In genomic region chr13:64050895-64051294, GRCm38 (mm10) we compare ENCODE assay signal across 12 mouse cellular contexts. TPM values are rescaled to one million over a fixed set of nuclear protein-coding genes. Genes with fewer than 3 reads are reported as not detected.
DNase-seq lines count a peak whose midpoint lies in the region; ATAC-seq and TF ChIP-seq lines count a peak whose summit lies in the region.
"Had no signal": no experiment of that assay in that cellular context is flagged by ENCODE, and none has a peak within 500 bp of the region (broad histone marks: within the 10 kb centered on the region; RNA-seq: fewer than 3 reads in every experiment).

No protein-coding gene starts in this region.

- ATAC-seq in kidney, embryonic 16.5 days (ENCODE audit: low FRiP score, low TSS enrichment) = no peak
- no peak for ATAC-seq in liver, embryonic 14.5 days (ENCODE audit: insufficient read depth)
- ATAC-seq: hindbrain, embryonic 16.5 days had no signal

- no peak for TF ChIP-seq POLR2A in ES-Bruce4 (IDR thresholded peaks at IDR 0.05; ENCODE audit: insufficient read depth, low read length)

- no peak for TF ChIP-seq EP300 in ES-Bruce4 (IDR thresholded peaks at IDR 0.05; ENCODE audit: insufficient read depth, low read depth, low read length)
- no peak for TF ChIP-seq EP300 in liver, embryonic 14.5 days (IDR thresholded peaks at IDR 0.05; ENCODE audit: low read depth)

- 68% methylated on average over 4 of the region's 4 CpGs for WGBS in kidney, embryonic 16.5 days
- 56% methylated on average over 4 of the region's 4 CpGs for WGBS in liver, embryonic 14.5 days (ENCODE audit: insufficient replicate concordance)

- H3K9me3 ChIP-seq in kidney, embryonic 16.5 days (ENCODE audit: low read length) = peaks cover 17% of the 10 kb centered on the region
- no peaks in the 10 kb centered on the region for H3K9me3 ChIP-seq in ES-Bruce4 (replicated peaks; ENCODE audit: control insufficient read depth, insufficient read depth, low read length, poor library complexity, severe bottlenecking)
- H3K9me3 ChIP-seq in liver, embryonic 14.5 days (ENCODE audit: control insufficient read depth, low read length) = no peaks in the 10 kb centered on the region
- H3K9me3 ChIP-seq: liver, embryonic 13.5 days had no signal

- no peaks in the 10 kb centered on the region for H3K4me1 ChIP-seq in kidney, embryonic 16.5 days (ENCODE audit: insufficient read depth, low read length)
- H3K4me1 ChIP-seq in ES-Bruce4 (ENCODE audit: control insufficient read depth, insufficient read depth, low read length) = no peaks in the 10 kb centered on the region
- peaks cover 4% of the 10 kb centered on the region in 2 experiments; a peak in 2 of 4 replicates for H3K4me1 ChIP-seq in liver, embryonic 14.5 days (replicated peaks; ENCODE audit: control insufficient read depth in 2 of 2, insufficient read depth in 2 of 2, low read length in 1 of 2)

- peak; percentile 28 for DNase-seq in kidney, adult 18-20 months
- DNase-seq in ZHBTc4 (ENCODE audit: low read depth, low spot score) = peak; percentile 51
- no peak for DNase-seq in liver, embryonic 14.5 days (ENCODE audit: low read depth in 3 of 3, low spot score in 3 of 3)
- no peak for DNase-seq in layer of hippocampus, adult 9-10 months (ENCODE audit: low spot score)
- DNase-seq in left cerebral cortex, postnatal 4 days = no peak
- DNase-seq: gastrocnemius, postnatal 10 days; liver, embryonic 13.5 days had no signal

- TF ChIP-seq CTCF in ES-Bruce4 (IDR thresholded peaks at IDR 0.05; ENCODE audit: low read depth, low read length) = peak; percentile 40
- peak; percentile 44; the same call in 1 of the 2 replicates for TF ChIP-seq CTCF in liver, embryonic 14.5 days (IDR thresholded peaks at IDR 0.05; ENCODE audit: low read depth)

- H3K27me3 ChIP-seq in kidney, embryonic 16.5 days (ENCODE audit: insufficient read depth, low read length) = no peaks in the 10 kb centered on the region
- no peaks in the 10 kb centered on the region for H3K27me3 ChIP-seq in ES-Bruce4 (ENCODE audit: control insufficient read depth, insufficient read depth, low read length, poor library complexity, severe bottlenecking)
- no peaks in the 10 kb centered on the region for H3K27me3 ChIP-seq in liver, embryonic 14.5 days (ENCODE audit: control insufficient read depth, insufficient read depth, low read length)
- H3K27me3 ChIP-seq: liver, embryonic 13.5 days had no signal

- H3K4me3 ChIP-seq in kidney, embryonic 16.5 days (ENCODE audit: low read length) = no peak overlapping the region
- no peak overlapping the region for H3K4me3 ChIP-seq in ES-Bruce4 (ENCODE audit: low read depth, low read length)
- no peak overlapping the region for H3K4me3 ChIP-seq in liver, embryonic 14.5 days (ENCODE audit: insufficient read depth in 1 of 2, low read depth in 2 of 2, low read length in 2 of 2)
- H3K4me3 ChIP-seq: liver, embryonic 13.5 days had no signal

- no peak overlapping the region for H3K4me2 ChIP-seq in kidney, embryonic 16.5 days (replicated peaks; ENCODE audit: low read depth, low read length)
- no peak overlapping the region for H3K4me2 ChIP-seq in liver, embryonic 14.5 days (ENCODE audit: low read depth)
- H3K4me2 ChIP-seq: liver, embryonic 13.5 days had no signal

- intact Hi-C loops in left cerebral cortex, postnatal 4 days (cut with DNase I) = no loop called here

- H3K9ac ChIP-seq in kidney, embryonic 16.5 days (replicated peaks; ENCODE audit: low read length) = no peak overlapping the region
- no peak overlapping the region for H3K9ac ChIP-seq in ES-Bruce4 (ENCODE audit: low read depth, poor library complexity, severe bottlenecking)
- H3K9ac ChIP-seq in liver, embryonic 14.5 days (replicated peaks) = no peak overlapping the region
- H3K9ac ChIP-seq: liver, embryonic 13.5 days had no signal

- H3K36me3 ChIP-seq in kidney, embryonic 16.5 days (ENCODE audit: insufficient read depth, low read length) = no peaks in the 10 kb centered on the region
- H3K36me3 ChIP-seq in ES-Bruce4 (ENCODE audit: control insufficient read depth, insufficient read depth, low read length, poor library complexity, severe bottlenecking) = no peaks in the 10 kb centered on the region
- H3K36me3 ChIP-seq in liver, embryonic 14.5 days (replicated peaks; ENCODE audit: control insufficient read depth, insufficient read depth, low read depth) = no peaks in the 10 kb centered on the region
- H3K36me3 ChIP-seq: liver, embryonic 13.5 days had no signal

- no peak overlapping the region for H3K27ac ChIP-seq in kidney, embryonic 16.5 days (ENCODE audit: low read length)
- H3K27ac ChIP-seq in ES-Bruce4 (ENCODE audit: insufficient read depth, low read length) = no peak overlapping the region
- no peak overlapping the region for H3K27ac ChIP-seq in liver, embryonic 14.5 days
- H3K27ac ChIP-seq: liver, embryonic 13.5 days had no signal

RNA-seq across cellular contexts. Expression of gene Hsd17b3, which starts 38.1 kb away (rescaled TPM):
- not detected in 2 replicates for polyA plus RNA-seq in kidney, embryonic 16.5 days (2015; fragmentation: Nextera tagmentation; extraction: Ambion mirVana)
- polyA plus RNA-seq in ES-Bruce4 (2011; ENCODE audit: insufficient read depth, insufficient read length, low read depth, missing spikeins) = 1.1 TPM in 1 of 2 replicates, not detected in the other
- polyA plus RNA-seq in liver, embryonic 14.5 days (2012; rRNA removed) = not detected in 2 replicates
- polyA plus RNA-seq in liver, embryonic 14.5 days (2014; fragmentation: Nextera tagmentation; extraction: Ambion mirVana) = not detected in 2 replicates
- total RNA-seq in left cerebral cortex, postnatal 4 days (2021) = under 1 TPM in 1 of 2 experiments, not detected in 1; 0.64 TPM
- total RNA-seq: gastrocnemius, postnatal 10 days had no signal
- polyA plus RNA-seq: embryonic facial prominence, embryonic 14.5 days; hindbrain, embryonic 16.5 days; liver, embryonic 13.5 days; neural tube, embryonic 11.5 days had no signal

Comparison
In these comparisons a context has a peak if more than half of its experiments do, and no peak if none do; other contexts are left out.
1. DNase-seq: peak in kidney, adult 18-20 months (single experiment) and ZHBTc4 (single experiment); none in liver, embryonic 14.5 days (0 of 3), layer of hippocampus, adult 9-10 months (single experiment) and left cerebral cortex, postnatal 4 days (single experiment).